Mouse (Mus musculus) midbrain, embryonic 16.5 days (tissue): ENCODE data around the gene Fam214b. TPM values are rescaled to one million over a fixed set of nuclear protein-coding genes. Genes with fewer than 3 reads are reported as not detected.
"Not testable (repeated sequence)": the region's sequence is repeated elsewhere in the genome, so short reads cannot be mapped to it uniquely, and the experiment has no call there.

Experiments
- ATAC-seq: fragments of 200-750 bp; cut with Nextera tagmentation; 2 replicates; pipeline ENCODE4 v1.8.0; 2017; ENCODE audit warnings: moderate TSS enrichment
- H3K27ac ChIP-seq: fragments of 300-500 bp; sonication (generic); 2 replicates; pipeline ENCODE4 v1.5.1; 2014; ENCODE audit warnings: mild to moderate bottlenecking, low read length, mixed read lengths
- H3K27me3 ChIP-seq: fragments of 300-500 bp; sonication (generic); 2 replicates; pipeline ENCODE4 v1.6.1; 2014; ENCODE audit warnings: low read depth, low read length, mixed read lengths; ENCODE audit not compliant: control insufficient read depth, insufficient read depth
- H3K36me3 ChIP-seq: fragments of 300-500 bp; sonication (generic); 2 replicates; pipeline ENCODE4 v1.6.1; 2014; ENCODE audit warnings: mild to moderate bottlenecking, low read length, moderate library complexity, mixed read lengths; ENCODE audit not compliant: control insufficient read depth, insufficient read depth
- H3K4me1 ChIP-seq: fragments of 300-500 bp; sonication (generic); 2 replicates; pipeline ENCODE4 v1.6.1; 2014; ENCODE audit warnings: mild to moderate bottlenecking, low read length, mixed read lengths; ENCODE audit not compliant: control insufficient read depth, insufficient read depth
- H3K4me2 ChIP-seq: fragments of 300-500 bp; sonication (generic); 2 replicates; pipeline ENCODE4 v1.6.1; 2014; ENCODE audit warnings: mild to moderate bottlenecking, low read length, mixed read lengths
- H3K4me3 ChIP-seq: fragments of 300-500 bp; sonication (generic); 2 replicates; pipeline ENCODE4 v1.5.1; 2014; ENCODE audit warnings: low read depth, mild to moderate bottlenecking, low read length, moderate library complexity, mixed read lengths
- H3K9ac ChIP-seq: fragments of 300-500 bp; sonication (generic); 2 replicates; pipeline ENCODE4 v1.6.1; 2014; ENCODE audit warnings: low read depth, low read length, mixed read lengths
- H3K9me3 ChIP-seq: fragments of 300-500 bp; sonication (generic); replicated peaks from 2 replicates; pipeline ENCODE4 v1.6.1; 2014; ENCODE audit warnings: mild to moderate bottlenecking, low read length, mixed read lengths; ENCODE audit not compliant: control insufficient read depth, poor library complexity, severe bottlenecking
- WGBS: fragments of 180-500 bp; shearing (Covaris S2); extraction: QIAGEN DNeasy Blood & Tissue Kit; methylation state at CpG from one replicate; pipeline ENCODE4 v1.1.7; 2014; 5-methylcytosine and 5-hydroxymethylcytosine counted together
- polyA plus RNA-seq: library from polyadenylated mRNA; unstranded; fragments of >200 nt; fragmentation: Nextera tagmentation; extraction: Ambion mirVana; gene quantifications from 2 replicates; pipeline ENCODE4 v1.2.1, GENCODE M21; 2015

Fam214b gene
- polyA plus RNA-seq, 1 experiment from 2014 or later, result 43.4 TPM

- Histone ChIP-seq H3K36me3 (0 out of 2 replicates have a peak, but pooled peaks cover 3% of the 10 kb centered on the region), H3K9ac (no peak overlapping the region), H3K27me3 (no peaks in the 10 kb centered on the region), H3K4me3 (no peak overlapping the region), H3K4me1 (peaks cover 18% of the 10 kb centered on the region), H3K9me3 (no peaks in the 10 kb centered on the region), H3K27ac (no peak overlapping the region), H3K4me2 (no peak overlapping the region)
- no peak for ATAC-seq
- 80% methylated on average over 12 of the region's 12 CpGs for WGBS
Observed at GRCm38 (mm10) chr4:43002756-43003439, 43.1 kb downstream of the Fam214b start.

- 0 out of 2 replicates have a peak, but pooled peaks cover 3% of the 10 kb centered on the region for H3K36me3 ChIP-seq
- H3K4me3 ChIP-seq, result no peak overlapping the region
- peaks cover 30% of the 10 kb centered on the region for H3K4me1 ChIP-seq
- H3K4me2 ChIP-seq, result no peak overlapping the region
- 95% methylated on average over 2 of the region's 2 CpGs for WGBS
- no peak for ATAC-seq
- H3K27ac ChIP-seq, result peak overlapping the region; percentile 90
- no peaks in the 10 kb centered on the region for H3K27me3 ChIP-seq
- no peaks in the 10 kb centered on the region for H3K9me3 ChIP-seq
- no peak overlapping the region for H3K9ac ChIP-seq
Observed at GRCm38 (mm10) chr4:43001272-43001671, 44.7 kb downstream of the Fam214b start.

GRCm38 (mm10) chr4:43000141-43000986 is 45.7 kb downstream of the Fam214b start, which contains the start of gene Vcp:
Gene Vcp (minus strand): TSS chr4:43000507.
- H3K9me3 ChIP-seq, H3K27me3 ChIP-seq, H3K36me3 ChIP-seq: not testable (repeated sequence)
- peak; percentile 98 for ATAC-seq
- Histone ChIP-seq H3K9ac (peak within 1 kb of the TSS; percentile 94), H3K4me3 (peak within 1 kb of the TSS; percentile 98), H3K4me1 (peaks cover 30% of the 10 kb centered on the region), H3K27ac (peak within 1 kb of the TSS; percentile 98), H3K4me2 (peak within 1 kb of the TSS; percentile 71)
- WGBS, result under 1% methylated on average over 46 of the region's 56 CpGs

GRCm38 (mm10) chr4:42999451-43000140 is 46.4 kb downstream of the Fam214b start:
- Histone ChIP-seq H3K9me3 (no peaks in the 10 kb centered on the region), H3K4me2 (peak overlapping the region; percentile 71), H3K27ac (peak overlapping the region; percentile 98), H3K4me3 (peak overlapping the region; percentile 98), H3K36me3 (peaks cover 8% of the 10 kb centered on the region), H3K4me1 (peaks cover 30% of the 10 kb centered on the region), H3K9ac (peak overlapping the region; percentile 94), H3K27me3 (no peaks in the 10 kb centered on the region)
- peak; percentile 80 for ATAC-seq
- 0% methylated on average over 50 of the region's 51 CpGs for WGBS

- H3K4me1 ChIP-seq, result peaks cover 30% of the 10 kb centered on the region
- 58% methylated on average over 2 of the region's 2 CpGs for WGBS
- H3K9ac ChIP-seq, result no peak overlapping the region
Observed at GRCm38 (mm10) chr4:42998022-42998421, 48.0 kb downstream of the Fam214b start.

GRCm38 (mm10) chr4:42988296-42988695 is 57.7 kb downstream of the Fam214b start:
- H3K4me3 ChIP-seq, result no peak overlapping the region
- no peak for ATAC-seq
- H3K27ac ChIP-seq, result no peak overlapping the region
- no peaks in the 10 kb centered on the region for H3K27me3 ChIP-seq
- no peaks in the 10 kb centered on the region for H3K9me3 ChIP-seq
- no peak overlapping the region for H3K9ac ChIP-seq
- peaks cover 69% of the 10 kb centered on the region for H3K36me3 ChIP-seq
- H3K4me2 ChIP-seq, result no peak overlapping the region
- WGBS, result 73% methylated on average over 1 of the region's 1 CpGs
- H3K4me1 ChIP-seq, result no peaks in the 10 kb centered on the region

More at GRCm38 (mm10) chr4:42998022-42998421, 48.0 kb downstream of the Fam214b start:
- ATAC-seq, result no peak
- Histone ChIP-seq H3K4me2 (peak overlapping the region; percentile 71), H3K9me3 (no peaks in the 10 kb centered on the region), H3K36me3 (peaks cover 17% of the 10 kb centered on the region), H3K27ac (no peak overlapping the region), H3K27me3 (no peaks in the 10 kb centered on the region), H3K4me3 (peak overlapping the region; percentile 98; the same call in 1 of the 2 replicates)

Other genes with a start within 250 kb of the Fam214b start
- 0.06 TPM in 1 of 2 replicates, not detected in the other for gene Fam205a1, start 192.3 kb downstream of the Fam214b start, polyA plus RNA-seq
- 0.67 and 0.76 TPM in 2 replicates for gene Gm12394, start 189.4 kb downstream of the Fam214b start, polyA plus RNA-seq
- gene Fam205c, start 172.0 kb downstream of the Fam214b start, polyA plus RNA-seq, result 2.0 and 2.3 TPM in 2 replicates
- 44.1 and 45.8 TPM in 2 replicates for gene Phf24, start 129.6 kb downstream of the Fam214b start, polyA plus RNA-seq
- gene Dnajb5, start 96.4 kb downstream of the Fam214b start, polyA plus RNA-seq, result 53.8 and 56.8 TPM in 2 replicates
- gene 1700022I11Rik, start 76.6 kb downstream of the Fam214b start, polyA plus RNA-seq, result 0.43 and 0.57 TPM in 2 replicates
- gene Vcp, start 45.7 kb downstream of the Fam214b start, polyA plus RNA-seq, result 498 and 509 TPM in 2 replicates
- 26.9 and 30.0 TPM in 2 replicates for gene Fancg, start 35.7 kb downstream of the Fam214b start, polyA plus RNA-seq
- gene Pigo, start 20.4 kb downstream of the Fam214b start, polyA plus RNA-seq, result 29.0 and 32.0 TPM in 2 replicates
- gene Stoml2, start 14.5 kb downstream of the Fam214b start, polyA plus RNA-seq, result 211 and 234 TPM in 2 replicates
- gene Unc13b, start 12.7 kb upstream of the Fam214b start, polyA plus RNA-seq, result 19.5 and 20.8 TPM in 2 replicates
- gene Atp8b5, start 220.9 kb upstream of the Fam214b start, polyA plus RNA-seq, result 0.72 and 0.90 TPM in 2 replicates